Mouse (Mus musculus) intestine, embryonic 15.5 days (tissue): ENCODE results near the gene Pcsk6. TPM values are rescaled to one million over a fixed set of nuclear protein-coding genes. Genes with fewer than 3 reads are reported as not detected.

Experiments
- ATAC-seq: fragments of 200-750 bp; cut with Nextera tagmentation; 2 replicates; pipeline ENCODE4 v1.8.0; 2017; ENCODE audit warnings: moderate TSS enrichment, moderate library complexity
- H3K27ac ChIP-seq: fragments of 300-500 bp; sonication (generic); 2 replicates; pipeline ENCODE4 v1.5.1; 2015; ENCODE audit warnings: mild to moderate bottlenecking, inconsistent platforms
- H3K27me3 ChIP-seq: fragments of 300-500 bp; sonication (generic); replicated peaks from 2 replicates; pipeline ENCODE4 v1.6.1; 2015; ENCODE audit warnings: inconsistent platforms
- H3K36me3 ChIP-seq: fragments of 300-500 bp; sonication (generic); 2 replicates; pipeline ENCODE4 v1.6.1; 2015; ENCODE audit warnings: inconsistent platforms
- H3K4me1 ChIP-seq: fragments of 300-500 bp; sonication (generic); replicated peaks from 2 replicates; pipeline ENCODE4 v1.6.1; 2015; ENCODE audit warnings: inconsistent platforms
- H3K4me2 ChIP-seq: fragments of 300-500 bp; sonication (generic); replicated peaks from 2 replicates; pipeline ENCODE4 v1.6.1; 2015; ENCODE audit warnings: mild to moderate bottlenecking, inconsistent platforms
- H3K4me3 ChIP-seq: fragments of 300-500 bp; sonication (generic); replicated peaks from 2 replicates; pipeline ENCODE4 v1.5.1; 2015; ENCODE audit warnings: inconsistent platforms
- H3K9ac ChIP-seq: fragments of 300-500 bp; sonication (generic); 2 replicates; pipeline ENCODE4 v1.6.1; 2015; ENCODE audit warnings: inconsistent platforms
- H3K9me3 ChIP-seq: fragments of 300-500 bp; sonication (generic); 2 replicates; pipeline ENCODE4 v1.6.1; 2016; ENCODE audit warnings: inconsistent platforms
- WGBS: fragments of 180-500 bp; shearing (Covaris S2); methylation state at CpG from one replicate; pipeline ENCODE4 v1.1.7; 2015; 5-methylcytosine and 5-hydroxymethylcytosine counted together
- polyA plus RNA-seq: library from polyadenylated mRNA; unstranded; fragments of >200 nt; fragmentation: Nextera tagmentation; extraction: Ambion mirVana; gene quantifications from 2 replicates; pipeline ENCODE4 v1.2.1, GENCODE M21; 2015

Gene Pcsk6
- polyA plus RNA-seq, 1 experiment from 2014 or later: 2.6 TPM

DNA sequence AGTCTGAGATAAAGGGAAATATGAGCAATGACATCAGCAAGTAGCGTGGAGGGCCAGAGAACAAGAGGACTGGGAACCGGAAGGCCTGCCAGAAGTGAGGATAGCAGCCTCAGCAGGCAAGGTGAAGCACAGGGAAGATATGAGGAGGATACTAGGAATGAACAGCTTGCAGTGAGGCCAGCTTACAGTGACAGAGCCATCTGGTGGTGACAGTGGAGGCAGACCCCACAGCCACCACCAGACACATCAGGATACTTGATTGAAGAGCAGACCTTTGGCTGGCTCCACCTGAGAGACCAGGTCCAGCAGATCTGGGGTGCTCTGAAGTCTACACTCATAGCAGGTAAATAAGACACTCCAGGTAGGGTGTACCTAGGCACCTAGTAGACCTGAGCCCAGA is 166.2 kb downstream of the Pcsk6 start:
- Histone ChIP-seq H3K4me2 (no peak overlapping the region), H3K36me3 (no peaks in the 10 kb centered on the region), H3K9me3 (no peaks in the 10 kb centered on the region), H3K9ac (no peak overlapping the region), H3K27ac (no peak overlapping the region), H3K4me1 (no peaks in the 10 kb centered on the region), H3K4me3 (no peak overlapping the region), H3K27me3 (no peaks in the 10 kb centered on the region)
- WGBS: 80% methylated on average over 2 of the region's 2 CpGs
- no peak for ATAC-seq

DNA sequence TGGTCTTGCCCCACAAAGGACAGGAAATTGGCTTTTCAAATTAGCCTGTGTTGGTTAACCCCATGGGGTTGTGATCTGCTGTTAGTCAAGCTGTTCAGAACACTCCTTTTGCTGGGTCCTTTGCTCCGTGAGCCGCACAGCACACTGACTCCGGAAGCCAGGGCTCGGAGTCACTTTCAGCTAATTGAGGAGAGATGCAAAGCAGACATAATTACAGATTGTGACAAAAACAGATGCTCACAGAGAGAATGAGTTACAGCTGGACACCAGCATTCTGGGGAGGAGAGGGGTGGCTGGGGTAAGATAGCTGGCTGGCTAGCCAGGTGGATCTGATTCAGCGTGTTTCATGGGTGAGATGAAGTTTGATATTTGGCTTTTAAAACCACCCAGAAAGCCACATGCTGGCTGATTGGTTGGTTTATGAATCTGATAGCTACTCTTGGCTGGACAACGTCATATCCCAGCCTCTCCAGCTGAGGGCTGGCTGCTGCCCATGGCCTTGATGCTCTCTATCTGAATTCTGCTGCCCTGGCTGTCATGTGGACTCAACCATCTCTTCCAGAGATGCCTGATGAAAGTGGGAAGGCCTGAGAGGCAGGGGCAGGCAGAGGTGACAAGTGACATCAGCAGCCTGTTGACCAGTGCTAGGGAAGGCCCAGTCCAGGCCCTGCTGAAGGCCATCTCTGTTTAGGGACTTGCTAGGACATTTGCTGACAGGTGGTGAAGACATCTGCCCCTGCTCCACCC is 167.4 kb downstream of the Pcsk6 start:
- Histone ChIP-seq H3K36me3 (no peaks in the 10 kb centered on the region), H3K4me1 (no peaks in the 10 kb centered on the region), H3K9ac (no peak overlapping the region), H3K27me3 (no peaks in the 10 kb centered on the region), H3K4me3 (no peak overlapping the region), H3K4me2 (no peak overlapping the region), H3K27ac (no peak overlapping the region), H3K9me3 (no peaks in the 10 kb centered on the region)
- 66% methylated on average over 6 of the region's 6 CpGs for WGBS
- ATAC-seq: no peak

DNA sequence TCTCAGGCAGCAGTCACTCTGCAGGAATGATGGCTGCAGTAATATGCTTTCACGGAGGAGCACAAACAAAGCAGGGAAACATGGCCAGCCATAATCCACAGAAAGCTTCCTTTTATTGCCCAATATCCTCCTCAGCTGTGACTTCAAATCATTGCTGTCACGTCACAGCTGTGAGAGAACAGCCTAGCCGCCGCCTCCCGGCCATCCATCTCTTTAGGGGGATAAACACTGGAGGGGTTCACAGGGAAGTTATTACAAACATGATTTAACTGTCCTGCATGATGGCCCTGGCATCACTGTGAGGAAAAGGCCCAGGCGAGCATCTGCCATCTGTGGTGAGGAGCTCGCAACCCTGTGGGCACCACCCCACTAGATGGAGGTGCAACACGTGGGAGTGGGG is 175.3 kb downstream of the Pcsk6 start:
- no peak overlapping the region; the same call in 1 of the 2 replicates for H3K9ac ChIP-seq
- H3K9me3 ChIP-seq: no peaks in the 10 kb centered on the region
- no peak for ATAC-seq
- H3K27ac ChIP-seq: no peak overlapping the region
- WGBS: 38% methylated on average over 8 of the region's 8 CpGs
- H3K4me1 ChIP-seq: peaks cover 5% of the 10 kb centered on the region; the same call in 1 of the 2 replicates
- no peak overlapping the region for H3K4me2 ChIP-seq
- no peaks in the 10 kb centered on the region for H3K36me3 ChIP-seq
- H3K4me3 ChIP-seq: no peak overlapping the region
- no peaks in the 10 kb centered on the region; the same call in 1 of the 2 replicates for H3K27me3 ChIP-seq

DNA sequence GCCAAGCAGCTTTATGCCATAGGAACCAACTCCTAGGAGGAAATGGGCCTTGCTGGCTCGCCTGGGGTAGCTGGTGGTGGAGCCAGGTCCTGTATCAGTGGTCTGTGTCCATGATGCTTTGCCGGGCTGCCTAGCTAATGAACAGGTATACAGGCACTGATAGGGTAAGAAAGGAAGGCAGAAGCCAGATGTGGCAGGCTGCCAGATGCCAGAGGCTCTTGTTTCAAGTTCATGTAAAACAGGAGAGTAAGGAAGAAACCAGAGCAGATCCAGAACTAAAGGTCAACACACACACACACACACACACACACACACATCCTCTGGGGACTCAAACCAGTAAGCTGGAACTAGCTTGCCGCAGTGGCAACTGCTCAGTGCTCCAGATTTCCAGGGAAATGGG is 176.7 kb downstream of the Pcsk6 start:
- Histone ChIP-seq H3K4me1 (peaks cover 5% of the 10 kb centered on the region; the same call in 1 of the 2 replicates), H3K4me3 (no peak overlapping the region), H3K36me3 (no peaks in the 10 kb centered on the region), H3K27ac (no peak overlapping the region), H3K27me3 (no peaks in the 10 kb centered on the region; the same call in 1 of the 2 replicates), H3K9ac (no peak overlapping the region), H3K9me3 (no peaks in the 10 kb centered on the region), H3K4me2 (no peak overlapping the region)
- no peak for ATAC-seq
- 68% methylated on average over 3 of the region's 3 CpGs for WGBS

DNA sequence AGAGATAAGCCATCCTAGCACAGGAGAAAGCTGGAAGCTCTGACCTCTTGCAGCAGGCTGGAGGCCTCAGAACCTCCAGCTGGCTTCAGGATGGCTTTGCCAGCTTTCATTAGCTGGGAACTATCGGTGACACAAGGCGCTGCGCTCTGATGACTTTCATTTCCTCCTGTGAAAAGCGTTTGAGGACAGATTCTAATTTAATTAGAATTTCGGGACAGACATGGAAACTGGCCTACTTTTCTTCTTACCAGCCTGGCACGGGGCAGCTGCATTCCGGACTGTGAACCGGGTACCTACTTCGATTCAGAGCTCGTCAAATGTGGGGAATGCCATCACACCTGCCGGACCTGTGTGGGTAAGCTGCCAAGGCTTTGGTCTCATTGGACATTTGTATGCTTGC is 177.2 kb downstream of the Pcsk6 start:
- Histone ChIP-seq H3K4me1 (peaks cover 5% of the 10 kb centered on the region; the same call in 1 of the 2 replicates), H3K9me3 (no peaks in the 10 kb centered on the region), H3K9ac (no peak overlapping the region), H3K27me3 (no peaks in the 10 kb centered on the region; the same call in 1 of the 2 replicates), H3K36me3 (no peaks in the 10 kb centered on the region), H3K4me2 (no peak overlapping the region), H3K27ac (no peak overlapping the region), H3K4me3 (no peak overlapping the region)
- WGBS: 86% methylated on average over 11 of the region's 11 CpGs
- ATAC-seq: no peak

DNA sequence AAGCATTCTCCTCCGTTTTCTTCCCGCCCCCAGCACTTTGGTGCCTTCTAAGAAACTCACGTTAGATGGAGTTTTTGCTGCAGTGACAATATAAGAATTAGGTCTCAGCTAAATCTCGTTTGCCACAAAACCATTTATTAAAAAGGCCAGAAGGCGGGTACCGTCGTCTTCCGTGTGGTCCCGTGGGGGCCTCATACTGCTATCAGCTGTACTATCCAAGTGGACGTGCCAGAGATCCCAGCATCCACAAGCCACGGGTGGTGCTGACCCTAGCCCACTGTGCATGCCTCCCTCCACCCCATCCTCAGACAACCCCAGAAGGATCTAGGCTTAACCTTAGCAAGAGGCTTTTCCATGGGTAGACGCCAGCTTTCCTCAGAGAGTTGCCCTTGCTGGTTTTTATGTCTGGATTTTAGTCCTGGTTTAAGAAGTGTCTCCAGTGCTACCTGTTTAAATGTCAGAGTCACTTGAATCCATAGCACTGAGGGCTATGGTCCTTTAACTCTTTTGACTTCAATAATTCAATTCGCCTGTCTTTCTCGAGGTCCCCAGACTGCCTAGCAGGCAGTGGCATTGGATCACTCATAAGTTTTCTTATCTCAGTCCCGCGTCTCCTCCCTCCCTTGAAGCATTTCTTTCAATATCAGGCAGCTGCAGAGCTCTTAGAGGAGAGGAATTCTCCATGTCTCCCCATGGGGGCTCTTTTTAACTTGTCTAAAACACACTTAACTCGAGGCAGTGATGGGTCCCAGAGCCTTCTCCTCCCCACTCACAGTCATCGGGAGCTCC is 178.7 kb downstream of the Pcsk6 start:
- H3K27ac ChIP-seq: no peak overlapping the region
- 77% methylated on average over 18 of the region's 18 CpGs for WGBS
- H3K4me3 ChIP-seq: no peak overlapping the region
- H3K27me3 ChIP-seq: peaks cover 3% of the 10 kb centered on the region; the same call in 1 of the 2 replicates
- H3K9ac ChIP-seq: no peak overlapping the region
- H3K4me2 ChIP-seq: no peak overlapping the region
- peaks cover 5% of the 10 kb centered on the region; the same call in 1 of the 2 replicates for H3K4me1 ChIP-seq
- ATAC-seq: no peak
- no peaks in the 10 kb centered on the region for H3K36me3 ChIP-seq
- H3K9me3 ChIP-seq: no peaks in the 10 kb centered on the region

DNA sequence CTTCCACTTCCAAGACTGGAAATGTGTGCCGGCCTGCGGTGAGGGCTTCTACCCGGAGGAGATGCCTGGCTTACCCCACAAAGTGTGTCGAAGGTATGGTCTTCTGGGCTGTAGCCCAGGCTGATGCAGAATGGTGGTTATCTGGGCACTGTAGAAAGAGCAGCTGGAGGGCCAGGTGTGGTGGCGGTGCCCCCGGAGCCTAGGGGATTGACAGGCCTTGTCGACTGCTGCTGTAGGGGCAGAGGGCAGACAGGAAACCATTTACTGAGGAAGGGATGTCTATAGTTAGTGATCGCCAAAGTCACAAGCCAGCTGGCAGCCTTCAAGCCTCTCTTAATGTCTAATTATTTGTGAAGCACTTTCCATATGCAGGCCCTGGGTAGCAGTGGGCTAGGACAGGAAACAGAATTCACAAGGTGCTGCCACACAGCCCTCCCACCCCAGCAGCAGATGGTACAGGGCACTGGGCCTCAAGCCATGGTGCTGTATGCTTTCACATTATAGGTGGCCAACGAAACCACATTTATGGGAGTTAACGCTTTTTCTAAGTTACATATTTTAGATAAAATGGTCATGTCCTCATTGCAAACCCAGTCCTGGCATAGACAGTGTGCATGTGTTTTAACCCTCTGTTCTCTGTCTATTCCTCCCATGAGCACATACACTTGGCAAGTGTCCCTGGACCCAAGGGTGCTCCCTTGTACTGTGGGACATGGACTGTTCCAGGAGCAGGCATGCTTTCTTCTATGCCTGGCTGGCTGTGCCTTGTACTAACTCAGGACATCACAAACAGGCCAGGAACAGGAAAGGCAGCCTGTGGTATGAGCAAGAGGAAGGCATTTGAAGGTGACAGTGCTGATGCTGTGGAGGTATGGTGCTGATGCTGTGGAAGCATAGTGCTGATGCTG is 182.3 kb downstream of the Pcsk6 start, which contains the start of gene Gm45213:
Gene Gm45213 (plus strand): TSS at position 51 of the 908 bp plus-strand sequence.
- Histone ChIP-seq H3K9me3 (no peaks in the 10 kb centered on the region), H3K27me3 (0 out of 2 replicates have a peak, but pooled peaks cover 4% of the 10 kb centered on the region), H3K4me2 (no peak within 1 kb of the TSS), H3K4me3 (no peak within 1 kb of the TSS), H3K36me3 (no peaks in the 10 kb centered on the region), H3K4me1 (no peaks in the 10 kb centered on the region), H3K27ac (no peak within 1 kb of the TSS), H3K9ac (no peak within 1 kb of the TSS)
- ATAC-seq: no peak
- WGBS: 77% methylated on average over 10 of the region's 10 CpGs

DNA sequence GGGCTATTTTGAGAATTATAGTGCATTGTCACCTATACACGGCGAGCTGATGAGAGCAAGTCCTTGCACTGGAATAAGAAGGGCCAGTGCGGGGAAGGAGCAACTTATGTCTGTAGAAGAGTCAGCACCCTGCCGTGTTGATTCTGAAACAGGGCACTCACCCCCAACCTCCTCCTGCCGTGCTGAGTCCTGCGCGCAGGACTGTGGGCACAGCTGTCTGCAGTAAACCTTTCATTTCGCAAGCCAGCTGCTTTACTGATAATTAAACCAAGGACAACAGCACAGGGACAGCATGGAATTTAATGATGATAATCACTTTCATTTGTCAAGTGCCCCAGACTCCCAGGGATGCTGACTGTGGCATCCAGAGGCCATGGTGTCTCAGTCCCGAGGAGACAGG is 183.1 kb downstream of the Pcsk6 start:
- WGBS: 51% methylated on average over 9 of the region's 9 CpGs
- H3K27me3 ChIP-seq: 0 out of 2 replicates have a peak, but pooled peaks cover 4% of the 10 kb centered on the region
- no peak for ATAC-seq

DNA sequence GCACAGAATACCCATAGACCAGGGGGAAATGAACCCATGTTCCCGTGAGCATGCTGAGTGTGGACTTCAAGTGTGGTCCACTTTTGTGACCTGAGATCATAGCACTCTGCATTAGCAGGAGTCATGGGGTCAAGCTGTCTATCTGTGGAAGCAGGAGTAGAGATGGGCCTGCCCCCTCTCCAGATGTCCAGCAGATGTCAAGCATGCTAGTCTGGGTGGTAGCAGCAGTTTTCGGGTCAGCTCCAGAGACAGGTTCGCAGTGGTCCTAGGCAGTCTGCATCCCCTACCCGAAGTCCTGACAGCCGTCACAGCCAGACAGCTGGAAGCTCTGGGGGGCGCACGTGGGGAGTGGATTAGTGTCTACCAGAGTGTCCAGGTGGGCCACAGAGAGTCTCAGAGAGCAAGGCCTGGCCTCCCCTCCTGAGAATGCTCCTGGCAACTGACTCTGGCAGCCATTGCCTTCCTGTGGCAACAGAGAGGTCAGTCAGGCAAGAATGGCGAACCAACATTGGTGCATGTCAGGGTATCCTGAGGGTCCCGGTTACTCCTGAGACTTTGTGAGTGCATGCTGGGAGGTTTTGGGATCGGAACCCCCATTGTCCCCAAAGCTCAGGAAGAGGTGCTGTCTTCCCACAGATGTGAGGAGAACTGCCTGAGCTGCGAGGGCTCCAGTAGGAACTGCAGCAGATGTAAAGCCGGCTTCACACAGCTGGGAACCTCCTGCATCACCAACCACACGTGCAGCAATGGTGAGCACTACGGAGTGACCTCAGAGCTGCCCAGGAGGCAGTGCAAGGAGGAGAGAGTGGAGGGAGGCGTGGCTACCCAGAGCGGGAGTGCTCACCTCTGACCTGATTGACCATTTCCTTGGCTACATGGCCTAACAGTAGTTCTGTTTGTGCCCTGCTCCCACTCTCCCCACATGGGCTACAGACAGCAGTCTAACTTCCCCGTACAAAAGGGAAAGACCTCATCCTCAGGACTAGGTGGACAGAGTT is 185.7 kb downstream of the Pcsk6 start:
- Histone ChIP-seq H3K9ac (no peak overlapping the region), H3K4me1 (no peaks in the 10 kb centered on the region), H3K9me3 (no peaks in the 10 kb centered on the region), H3K36me3 (no peaks in the 10 kb centered on the region), H3K4me2 (no peak overlapping the region), H3K27ac (no peak overlapping the region), H3K4me3 (no peak overlapping the region), H3K27me3 (0 out of 2 replicates have a peak, but pooled peaks cover 4% of the 10 kb centered on the region)
- WGBS: 61% methylated on average over 17 of the region's 17 CpGs
- no peak for ATAC-seq

More for the DNA sequence above, 183.1 kb downstream of the Pcsk6 start:
- H3K27ac ChIP-seq: no peak overlapping the region
- no peaks in the 10 kb centered on the region for H3K36me3 ChIP-seq
- no peak overlapping the region for H3K9ac ChIP-seq
- H3K4me2 ChIP-seq: no peak overlapping the region
- H3K4me3 ChIP-seq: no peak overlapping the region
- H3K4me1 ChIP-seq: no peaks in the 10 kb centered on the region
- H3K9me3 ChIP-seq: no peaks in the 10 kb centered on the region

DNA sequence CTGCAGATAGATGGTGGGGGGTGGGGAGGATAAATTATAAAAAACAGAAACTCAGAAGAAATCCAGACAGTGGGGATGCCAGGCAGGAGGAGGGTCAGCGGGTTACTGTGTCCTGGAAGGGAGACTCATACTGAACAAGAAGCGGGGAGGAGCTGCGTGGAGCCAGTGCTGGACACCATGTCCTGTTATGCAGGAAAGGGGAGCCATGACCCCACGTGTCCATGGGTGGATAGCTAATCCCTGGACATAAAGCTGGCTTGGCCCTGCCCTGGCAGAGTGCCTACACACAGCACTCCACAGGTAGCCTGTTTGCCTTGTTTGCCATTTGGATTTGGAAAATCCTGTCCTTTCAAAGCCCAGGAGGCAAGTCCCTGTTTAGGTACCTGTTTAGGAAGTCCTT is 186.4 kb downstream of the Pcsk6 start:
- H3K36me3 ChIP-seq: no peaks in the 10 kb centered on the region
- WGBS: 69% methylated on average over 4 of the region's 4 CpGs
- ATAC-seq: no peak
- H3K4me3 ChIP-seq: no peak overlapping the region
- H3K4me1 ChIP-seq: no peaks in the 10 kb centered on the region
- no peak overlapping the region for H3K4me2 ChIP-seq
- no peaks in the 10 kb centered on the region for H3K9me3 ChIP-seq
- H3K27ac ChIP-seq: no peak overlapping the region
- no peak overlapping the region for H3K9ac ChIP-seq
- H3K27me3 ChIP-seq: 0 out of 2 replicates have a peak, but pooled peaks cover 4% of the 10 kb centered on the region
